Mouse (Mus musculus) adrenal gland, postnatal 36 days (tissue): Measurements from ENCODE around the gene Ankrd54. TPM values are rescaled to one million over a fixed set of nuclear protein-coding genes. Genes with fewer than 3 reads are reported as not detected.

ENCODE experiments used
- DNase-seq, 2 experiments: peaks; one replicate each; pipeline ENCODE4 v3.0.0; 2021; ENCODE audit warnings: mixed read lengths in 1 of 2
- long read RNA-seq, 2 experiments: library from polyadenylated mRNA; stranded (forward); transcript quantifications; one replicate each; pipeline ENCODE4 v2.0.0; 2021; ENCODE audit warnings: borderline sequencing depth in 2 of 2
- total RNA-seq, 2 experiments: library from RNA; stranded (reverse); gene quantifications; 2 replicates each; pipeline ENCODE4 v1.2.3; 2021

Gene Ankrd54
- total RNA-seq: 10 to 100 TPM; 18.9 to 27.0 TPM
- long read RNA-seq, experiment 1, transcript Ankrd54-201 (8 exons, 1,904 nt): major isoform, 48 of 66 reads
- long read RNA-seq, experiment 1, partial matches to known transcripts: 7 of 66 reads
- long read RNA-seq, experiment 1, other reads (novel, unspliced or antisense): 10 of 66 reads
- long read RNA-seq, experiment 2, transcript Ankrd54-201 (8 exons, 1,904 nt): major isoform, 23 of 34 reads
- long read RNA-seq, experiment 2, partial matches to known transcripts: 2 of 34 reads
- long read RNA-seq, experiment 2, other reads (novel, unspliced or antisense): 8 of 34 reads

GRCm38 (mm10) chr15:79062376-79063159 is at the start of gene Ankrd54:
Gene Ankrd54 (minus strand): TSS chr15:79062893.
- DNase-seq: peak; percentile 98

GRCm38 (mm10) chr15:79111774-79112173 is 49.1 kb upstream of the Ankrd54 start:
- DNase-seq: peak; percentile 61 to 72

GRCm38 (mm10) chr15:79110528-79110927 is 47.8 kb upstream of the Ankrd54 start:
- no peak for DNase-seq

- no peak for DNase-seq
Observed at GRCm38 (mm10) chr15:79110031-79110430, 47.3 kb upstream of the Ankrd54 start.

GRCm38 (mm10) chr15:79109321-79109934 is 46.7 kb upstream of the Ankrd54 start:
- DNase-seq: peak; percentile 44 to 64

GRCm38 (mm10) chr15:79108421-79109320 is 46.0 kb upstream of the Ankrd54 start, which contains the start of gene Micall1:
Gene Micall1 (plus strand): TSS chr15:79108898.
- peak; percentile 92 for DNase-seq

- peak; percentile 55 to 57 for DNase-seq
Observed at GRCm38 (mm10) chr15:79107966-79108365, 45.3 kb upstream of the Ankrd54 start.

- no peak for DNase-seq
Observed at GRCm38 (mm10) chr15:79105804-79106203, 43.1 kb upstream of the Ankrd54 start.

- DNase-seq: no peak
Observed at GRCm38 (mm10) chr15:79103264-79103663, 40.6 kb upstream of the Ankrd54 start.

- no peak for DNase-seq
Observed at GRCm38 (mm10) chr15:79101531-79101930, 38.8 kb upstream of the Ankrd54 start.

- no peak for DNase-seq
Observed at GRCm38 (mm10) chr15:79100391-79100790, 37.7 kb upstream of the Ankrd54 start.

GRCm38 (mm10) chr15:79099456-79099855 is 36.8 kb upstream of the Ankrd54 start:
- peak in 1 of 2 experiments; percentile 39 for DNase-seq

GRCm38 (mm10) chr15:79098868-79099267 is 36.2 kb upstream of the Ankrd54 start:
- DNase-seq: peak; percentile 59 to 65

GRCm38 (mm10) chr15:79098220-79098619 is 35.5 kb upstream of the Ankrd54 start:
- no peak for DNase-seq

- DNase-seq: peak; percentile 82 to 84
Observed at GRCm38 (mm10) chr15:79097611-79098025, 34.9 kb upstream of the Ankrd54 start.

GRCm38 (mm10) chr15:79097135-79097534 is 34.4 kb upstream of the Ankrd54 start:
- DNase-seq: no peak

GRCm38 (mm10) chr15:79096556-79096955 is 33.9 kb upstream of the Ankrd54 start:
- DNase-seq: peak; percentile 42 to 76

- DNase-seq: no peak
Observed at GRCm38 (mm10) chr15:79095483-79095882, 32.8 kb upstream of the Ankrd54 start.

GRCm38 (mm10) chr15:79093083-79093839 is 30.6 kb upstream of the Ankrd54 start:
- peak; percentile 48 to 67 for DNase-seq

- DNase-seq: no peak
Observed at GRCm38 (mm10) chr15:79092284-79092683, 29.6 kb upstream of the Ankrd54 start.

GRCm38 (mm10) chr15:79079567-79079966 is 16.9 kb upstream of the Ankrd54 start:
- DNase-seq: no peak
